Mouse (Mus musculus) neural tube, embryonic 10.5 days (tissue): ENCODE data around the gene Olfr50.

Source experiments
- DNase-seq: peaks from one replicate; pipeline ENCODE4 v3.0.0-alpha.2; 2017; ENCODE audit warnings: low spot score; ENCODE audit errors: extremely low spot score

Gene Olfr50

GRCm38 (mm10) chr2:36790238-36790637, at the start of gene Olfr50:
Olfr50 (plus strand) TSS chr2:36790538.
- DNase-seq = no peak

DNA sequence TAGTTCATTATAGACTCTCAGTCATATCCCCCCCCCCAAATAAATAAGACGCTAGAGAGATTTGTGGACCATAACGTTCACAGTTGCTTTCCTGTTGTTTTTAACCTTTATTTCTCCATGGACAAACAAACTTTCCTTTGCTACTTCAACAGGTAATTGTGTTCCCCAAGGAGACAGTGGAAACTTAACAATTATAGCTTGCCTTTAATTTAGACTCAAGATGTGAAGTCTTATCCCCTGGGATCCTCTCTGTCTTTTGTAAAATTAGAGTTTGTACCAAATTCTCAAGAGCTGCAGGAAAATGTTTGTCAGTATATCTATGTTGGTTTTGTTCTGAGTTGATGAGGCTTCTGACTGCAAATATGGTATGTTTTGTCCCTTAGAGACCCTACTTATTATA, 6.4 kb upstream of the Olfr50 start, which contains the start of gene Olfr348:
Gene Olfr348, plus strand, starts transcription at position 301 of the 400 bp plus-strand sequence.
- no peak for DNase-seq

DNA sequence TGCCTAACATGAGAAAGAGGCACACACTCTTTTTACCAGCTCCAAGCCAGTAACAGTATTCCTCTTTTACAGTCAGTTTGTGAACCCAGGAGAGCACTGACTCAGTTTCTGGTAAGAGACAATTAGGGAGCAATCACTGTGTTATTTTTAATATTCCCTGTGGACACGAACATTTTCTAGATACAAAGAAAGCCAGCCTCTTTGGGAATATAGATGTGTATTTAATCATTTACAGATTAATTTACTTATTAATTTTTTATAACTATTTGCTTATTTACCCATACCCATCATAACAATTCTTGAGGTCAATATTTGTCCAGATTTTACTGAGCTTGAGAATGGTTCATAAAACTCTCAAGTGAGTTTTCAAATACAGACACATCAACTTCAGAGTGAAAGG, 26.6 kb downstream of the Olfr50 start, which contains the start of gene Olfr3:
Gene Olfr3, minus strand, starts transcription at position 101 of the 400 bp plus-strand sequence.
- DNase-seq = no peak

DNA sequence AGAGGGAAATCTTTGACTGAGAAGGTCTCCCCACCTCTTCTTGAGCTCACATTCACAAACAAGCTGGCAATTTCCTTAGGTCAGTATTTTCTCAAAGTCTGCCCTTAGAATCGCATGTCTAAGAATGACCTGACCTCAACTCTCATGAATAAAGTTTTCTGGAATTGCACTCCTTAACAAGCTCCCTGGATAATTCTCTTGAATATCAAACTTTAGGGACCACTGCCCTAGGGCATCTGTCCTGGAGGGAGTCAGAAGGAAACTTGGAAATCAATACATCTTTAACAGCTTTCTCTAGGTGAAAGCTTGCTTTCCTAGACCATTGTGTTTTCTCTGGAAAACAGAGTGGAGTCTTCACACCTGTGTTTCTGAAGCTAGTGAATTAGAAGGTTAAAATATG, 55.7 kb downstream of the Olfr50 start, which contains the start of gene Olfr350:
Gene Olfr350, plus strand, starts transcription at position 301 of the 400 bp plus-strand sequence.
- no peak for DNase-seq
